Mouse (Mus musculus) stomach, postnatal 0 days (tissue): Measurements from ENCODE around the gene Actn1. TPM values are rescaled to one million over a fixed set of nuclear protein-coding genes. Genes with fewer than 3 reads are reported as not detected.
"Not testable (repeated sequence)": the region's sequence is repeated elsewhere in the genome, so short reads cannot be mapped to it uniquely, and the experiment has no call there.

Experiments used
- ATAC-seq: fragments of 200-750 bp; cut with Nextera tagmentation; 2 replicates; pipeline ENCODE4 v1.8.0; 2017; ENCODE audit not compliant: low FRiP score, low TSS enrichment
- DNase-seq: peaks from one replicate; pipeline ENCODE4 v3.0.0-alpha.2; 2016; ENCODE audit warnings: low spot score
- H3K27ac ChIP-seq: fragments of 300-500 bp; sonication (generic); replicated peaks from 2 replicates; pipeline ENCODE4 v1.5.1; 2014; ENCODE audit warnings: mild to moderate bottlenecking, control low read depth
- H3K27me3 ChIP-seq: fragments of 300-500 bp; sonication (generic); 2 replicates; pipeline ENCODE4 v1.6.1; 2014; ENCODE audit warnings: low read length; ENCODE audit not compliant: control insufficient read depth, insufficient read depth
- H3K36me3 ChIP-seq: fragments of 300-500 bp; sonication (generic); 2 replicates; pipeline ENCODE4 v1.6.1; 2014; ENCODE audit warnings: low read length, mixed read lengths; ENCODE audit not compliant: control insufficient read depth, insufficient read depth
- H3K4me1 ChIP-seq: fragments of 300-500 bp; sonication (generic); replicated peaks from 2 replicates; pipeline ENCODE4 v1.6.1; 2014; ENCODE audit warnings: antibody characterized with exemption; ENCODE audit not compliant: control insufficient read depth, insufficient read depth
- H3K4me2 ChIP-seq: fragments of 300-500 bp; sonication (generic); replicated peaks from 2 replicates; pipeline ENCODE4 v1.6.1; 2014; ENCODE audit warnings: low read depth, mild to moderate bottlenecking, control low read depth, moderate library complexity
- H3K4me3 ChIP-seq: fragments of 300-500 bp; sonication (generic); 2 replicates; pipeline ENCODE4 v1.5.1; 2014; ENCODE audit warnings: low read depth, low read length, control low read depth
- H3K9ac ChIP-seq: fragments of 300-500 bp; sonication (generic); 2 replicates; pipeline ENCODE4 v1.6.1; 2014; ENCODE audit warnings: mild to moderate bottlenecking, low read length, control low read depth, mixed read lengths
- H3K9me3 ChIP-seq: fragments of 300-500 bp; sonication (generic); 2 replicates; pipeline ENCODE4 v1.6.1; 2016; ENCODE audit warnings: low read length; ENCODE audit not compliant: control insufficient read depth
- CTCF ChIP-seq: IDR thresholded peaks from 2 replicates; pipeline ENCODE4 v1.5.1; 2016; ENCODE audit warnings: antibody characterized with exemption, low read depth, mild to moderate bottlenecking, moderate library complexity
- EP300 ChIP-seq: optimal IDR thresholded peaks from 2 replicates; pipeline ENCODE3; 2016; ENCODE audit warnings: antibody characterized with exemption
- WGBS: fragments of 180-500 bp; shearing (Covaris S2); extraction: QIAGEN DNeasy Blood & Tissue Kit; methylation state at CpG from one replicate; pipeline ENCODE4 v1.1.7; 2014; 5-methylcytosine and 5-hydroxymethylcytosine counted together
- polyA plus RNA-seq: library from polyadenylated mRNA; unstranded; fragments of >200 nt; fragmentation: Nextera tagmentation; extraction: Ambion mirVana; gene quantifications from 2 replicates; pipeline ENCODE4 v1.2.1, GENCODE M21; 2015

Gene Actn1
- polyA plus RNA-seq, 1 experiment from 2014 or later, result 36.8 TPM

DNA sequence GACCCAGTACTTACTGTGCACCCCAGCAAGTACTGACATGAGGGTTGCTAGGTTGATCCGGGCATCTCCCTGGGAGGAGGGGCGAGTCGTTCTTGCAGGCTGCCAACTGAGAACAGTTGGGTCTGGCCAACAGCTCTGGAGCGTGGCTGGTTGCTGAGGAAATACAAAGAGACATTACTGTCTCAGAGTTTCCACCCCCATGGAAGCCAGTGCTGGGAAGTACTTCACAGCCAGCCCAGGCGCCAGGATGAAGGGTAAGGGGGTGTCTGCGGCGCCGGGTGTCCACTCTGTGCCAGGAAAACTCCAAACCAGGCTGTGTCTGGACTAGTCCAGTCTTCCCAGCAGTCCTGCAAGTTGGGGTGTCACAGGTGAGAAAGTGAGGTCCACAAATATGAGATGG, 30.8 kb upstream of the Actn1 start:
- no peak overlapping the region for H3K9ac ChIP-seq
- ATAC-seq (no peak), DNase-seq (no peak)
- H3K4me3 ChIP-seq, result no peak overlapping the region
- WGBS, result 82% methylated on average over 8 of the region's 8 CpGs
- no peak for TF ChIP-seq CTCF
- no peak for TF ChIP-seq EP300
- no peak overlapping the region for H3K4me2 ChIP-seq
- H3K9me3 ChIP-seq, result no peaks in the 10 kb centered on the region
- H3K36me3 ChIP-seq, result no peaks in the 10 kb centered on the region
- H3K27ac ChIP-seq, result no peak overlapping the region
- no peaks in the 10 kb centered on the region for H3K4me1 ChIP-seq
- no peaks in the 10 kb centered on the region for H3K27me3 ChIP-seq

DNA sequence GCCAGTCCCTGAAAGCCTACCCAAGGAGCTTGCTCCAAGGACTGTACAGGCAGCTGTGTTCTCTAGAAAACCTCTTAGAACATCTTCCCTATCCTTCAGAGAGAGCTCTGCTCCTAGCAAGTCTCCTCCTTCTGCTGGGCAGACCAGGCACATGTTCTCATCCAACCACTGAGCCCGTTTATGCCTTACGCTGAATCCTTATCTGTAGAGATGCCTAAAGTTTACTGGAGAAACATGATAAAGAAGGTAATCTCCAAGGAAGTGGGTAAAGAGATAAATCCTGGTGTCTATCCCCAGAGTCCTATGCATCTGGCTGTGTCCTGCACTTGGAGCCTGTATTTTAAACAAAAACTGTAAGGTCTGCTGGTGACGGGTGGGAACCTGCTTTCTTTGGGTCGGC, 30.3 kb upstream of the Actn1 start:
- TF ChIP-seq EP300 (no peak), CTCF (no peak)
- H3K27ac ChIP-seq, result no peak overlapping the region
- no peaks in the 10 kb centered on the region for H3K36me3 ChIP-seq
- no peaks in the 10 kb centered on the region for H3K27me3 ChIP-seq
- 68% methylated on average over 4 of the region's 4 CpGs for WGBS
- no peak overlapping the region for H3K4me2 ChIP-seq
- H3K4me3 ChIP-seq, result no peak overlapping the region
- ATAC-seq (no peak), DNase-seq (no peak)
- H3K9ac ChIP-seq, result no peak overlapping the region
- H3K4me1 ChIP-seq, result no peaks in the 10 kb centered on the region
- H3K9me3 ChIP-seq, result no peaks in the 10 kb centered on the region

GRCm38 (mm10) chr12:80289722-80290121, 29.6 kb upstream of the Actn1 start:
- H3K27me3 ChIP-seq, result no peaks in the 10 kb centered on the region
- ATAC-seq, result no peak
- no peak overlapping the region for H3K27ac ChIP-seq
- WGBS, result 68% methylated on average over 3 of the region's 3 CpGs
- TF ChIP-seq EP300 (no peak), CTCF (no peak)
- no peak overlapping the region for H3K4me2 ChIP-seq
- no peaks in the 10 kb centered on the region for H3K36me3 ChIP-seq
- H3K4me1 ChIP-seq, result no peaks in the 10 kb centered on the region
- H3K9ac ChIP-seq, result no peak overlapping the region
- no peaks in the 10 kb centered on the region for H3K9me3 ChIP-seq
- DNase-seq, result no peak
- H3K4me3 ChIP-seq, result no peak overlapping the region

- WGBS, result 52% methylated on average over 5 of the region's 5 CpGs
These were observed 25.7 kb upstream of the Actn1 start for GRCm38 (mm10) chr12:80285890-80286289.

DNA sequence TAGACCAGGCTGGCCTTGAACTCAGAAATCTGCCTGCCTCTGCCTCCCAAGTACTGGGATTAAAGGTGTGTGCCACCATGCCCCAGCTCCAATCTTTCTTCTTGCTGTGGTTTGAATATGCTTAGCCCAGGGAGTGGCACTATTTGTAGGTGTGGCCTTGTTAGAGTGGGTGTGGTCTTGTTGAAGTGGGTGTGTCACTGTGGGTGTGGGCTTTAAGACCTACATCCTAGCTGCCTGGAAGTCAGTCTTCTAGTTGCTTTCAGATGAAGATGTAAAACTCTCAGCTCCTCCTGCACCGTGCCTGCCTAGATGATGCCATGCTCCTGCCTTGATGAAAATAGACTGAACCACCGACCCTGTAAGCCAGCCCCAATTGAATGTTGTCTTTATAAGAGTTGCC, 24.1 kb upstream of the Actn1 start:
- H3K36me3 ChIP-seq, H3K4me1 ChIP-seq, H3K27ac ChIP-seq, ATAC-seq, H3K4me3 ChIP-seq, H3K9ac ChIP-seq, H3K4me2 ChIP-seq, H3K27me3 ChIP-seq, DNase-seq, H3K9me3 ChIP-seq: not testable (repeated sequence)
- 85% methylated on average over 2 of the region's 2 CpGs for WGBS

More at GRCm38 (mm10) chr12:80285890-80286289, 25.7 kb upstream of the Actn1 start:
- H3K4me1 ChIP-seq, result no peaks in the 10 kb centered on the region
- DNase-seq (no peak), ATAC-seq (no peak)
- H3K27me3 ChIP-seq, result no peaks in the 10 kb centered on the region
- no peaks in the 10 kb centered on the region for H3K9me3 ChIP-seq
- H3K27ac ChIP-seq, result no peak overlapping the region
- TF ChIP-seq EP300, result no peak
- TF ChIP-seq CTCF, result no peak
- H3K36me3 ChIP-seq, result no peaks in the 10 kb centered on the region
- H3K9ac ChIP-seq, result no peak overlapping the region
- no peak overlapping the region for H3K4me3 ChIP-seq
- H3K4me2 ChIP-seq, result no peak overlapping the region

DNA sequence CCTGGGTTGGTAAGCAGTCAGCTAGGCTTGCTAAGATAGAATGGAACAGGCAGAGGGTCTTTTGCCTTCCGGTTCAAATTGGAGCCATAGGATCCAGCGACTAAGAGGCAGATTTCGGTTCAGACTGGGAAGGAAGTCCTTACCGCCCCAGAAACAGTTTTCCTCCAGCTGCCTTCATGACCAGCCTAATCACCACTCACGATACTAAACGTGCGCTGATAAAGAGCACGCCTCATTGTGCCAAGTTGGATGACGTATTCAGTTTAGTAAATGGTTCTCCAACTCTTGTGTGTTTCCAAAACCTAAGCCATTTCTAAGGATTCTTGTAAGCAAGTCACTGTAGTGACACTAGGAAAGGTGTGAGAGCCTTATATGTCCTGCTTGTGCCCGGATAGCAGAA, 18.7 kb upstream of the Actn1 start:
- no peak overlapping the region for H3K27ac ChIP-seq
- no peak overlapping the region for H3K4me2 ChIP-seq
- ATAC-seq (no peak), DNase-seq (no peak)
- H3K4me3 ChIP-seq, result no peak overlapping the region
- no peaks in the 10 kb centered on the region for H3K9me3 ChIP-seq
- H3K27me3 ChIP-seq, result no peaks in the 10 kb centered on the region
- no peak for TF ChIP-seq EP300
- no peak for TF ChIP-seq CTCF
- no peaks in the 10 kb centered on the region for H3K36me3 ChIP-seq
- no peak overlapping the region for H3K9ac ChIP-seq
- no peaks in the 10 kb centered on the region for H3K4me1 ChIP-seq
- WGBS, result 71% methylated on average over 10 of the region's 10 CpGs
